Mouse (Mus musculus) spleen, adult 12 weeks (tissue): ENCODE measurements around the gene E4f1.

Experiments used
- DNase-seq: peaks from one replicate; pipeline ENCODE4 v3.0.0; 2022; ENCODE audit warnings: low spot score

E4f1 gene

DNA sequence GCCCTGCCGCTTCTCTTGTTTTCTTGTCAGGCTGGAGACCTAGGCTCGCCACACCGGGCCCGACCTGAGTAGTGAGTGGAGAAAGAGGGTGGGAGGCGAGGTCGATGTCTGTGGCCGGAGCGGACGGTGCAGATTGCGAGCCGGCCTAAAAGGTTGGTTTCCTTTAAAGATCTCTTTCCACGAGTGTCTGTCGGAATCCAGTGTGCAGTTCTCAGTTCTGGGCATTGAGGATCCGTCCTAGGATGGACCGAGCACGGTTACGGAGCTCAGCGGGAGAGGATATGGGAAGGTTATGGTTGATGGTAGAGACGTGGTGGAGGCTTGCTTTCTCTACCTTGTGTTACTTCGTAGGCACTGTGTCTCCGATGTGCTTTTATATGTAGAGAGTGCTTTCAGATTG lies 55.1 kb downstream of the E4f1 start:
- no peak for DNase-seq

DNA sequence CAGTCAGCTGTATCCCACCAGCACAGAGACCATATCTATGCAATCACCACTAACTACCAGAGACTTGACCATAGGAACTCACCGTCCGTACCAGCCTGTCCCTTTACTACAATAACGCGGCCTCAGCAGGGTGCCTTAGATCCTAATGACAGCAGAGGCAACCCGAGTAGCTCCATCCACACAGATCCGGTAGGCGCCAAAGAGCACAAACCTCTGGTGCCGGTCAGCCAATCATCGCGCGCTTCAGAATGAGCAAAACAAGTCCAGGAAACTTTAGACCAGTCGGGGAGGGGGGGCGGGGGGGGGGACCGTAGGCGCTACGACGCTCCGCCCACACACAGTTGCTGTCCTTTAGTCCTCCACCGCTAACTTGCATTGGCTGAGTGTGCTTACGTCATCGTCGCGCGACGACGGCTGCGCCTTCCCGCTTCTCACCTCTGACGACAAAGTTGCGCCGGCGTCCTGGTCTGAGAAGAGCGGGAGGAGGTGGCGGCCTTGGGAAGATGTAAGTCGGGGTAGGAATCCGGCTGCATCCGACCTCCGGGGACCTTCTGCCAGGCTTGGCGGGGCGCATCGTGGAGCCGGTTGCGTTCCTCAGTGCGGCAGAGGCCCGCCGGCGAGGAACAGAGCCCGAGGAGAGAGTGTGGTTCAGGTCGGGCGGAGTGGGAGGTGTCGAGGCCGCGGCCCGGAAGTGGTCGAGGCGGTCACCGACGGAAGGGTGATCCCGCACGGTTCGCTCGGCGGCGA lies 55.7 kb downstream of the E4f1 start, which contains the start of gene Rnps1:
Gene Rnps1, plus strand, starts transcription at position 336 of the 747 bp plus-strand sequence.
- peak; percentile 97 for DNase-seq

DNA sequence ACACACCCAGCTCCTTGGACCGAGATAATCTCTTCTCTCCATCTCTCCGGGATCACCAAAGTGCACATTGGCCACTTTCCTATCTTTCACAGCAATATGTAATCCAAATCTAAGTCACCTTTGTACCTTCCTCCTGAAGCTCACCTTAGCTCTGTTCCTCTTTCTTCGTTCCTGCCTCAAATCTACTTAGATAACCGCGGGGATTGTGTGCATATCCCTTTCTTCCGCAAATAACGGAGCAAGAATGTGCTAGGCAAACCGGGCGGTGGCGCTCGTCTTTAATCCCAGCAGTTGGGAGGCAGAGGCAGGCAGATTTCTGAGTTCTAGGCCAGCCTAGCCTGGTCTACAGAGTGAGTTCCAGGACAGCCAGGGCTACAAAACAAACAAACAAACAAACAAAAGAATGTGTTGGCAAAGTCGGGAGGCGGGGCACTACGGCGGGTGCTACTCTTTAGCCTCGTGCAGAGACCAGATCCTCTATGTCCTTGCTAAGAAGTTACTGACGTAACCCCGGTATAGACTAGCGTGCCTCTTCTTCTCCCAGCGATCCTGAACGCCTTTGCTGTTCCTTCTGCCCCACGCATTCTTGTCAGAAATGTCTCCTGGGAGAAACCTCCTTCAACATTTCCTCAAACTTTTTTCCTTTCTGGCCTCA lies 56.4 kb downstream of the E4f1 start:
- no peak for DNase-seq

DNA sequence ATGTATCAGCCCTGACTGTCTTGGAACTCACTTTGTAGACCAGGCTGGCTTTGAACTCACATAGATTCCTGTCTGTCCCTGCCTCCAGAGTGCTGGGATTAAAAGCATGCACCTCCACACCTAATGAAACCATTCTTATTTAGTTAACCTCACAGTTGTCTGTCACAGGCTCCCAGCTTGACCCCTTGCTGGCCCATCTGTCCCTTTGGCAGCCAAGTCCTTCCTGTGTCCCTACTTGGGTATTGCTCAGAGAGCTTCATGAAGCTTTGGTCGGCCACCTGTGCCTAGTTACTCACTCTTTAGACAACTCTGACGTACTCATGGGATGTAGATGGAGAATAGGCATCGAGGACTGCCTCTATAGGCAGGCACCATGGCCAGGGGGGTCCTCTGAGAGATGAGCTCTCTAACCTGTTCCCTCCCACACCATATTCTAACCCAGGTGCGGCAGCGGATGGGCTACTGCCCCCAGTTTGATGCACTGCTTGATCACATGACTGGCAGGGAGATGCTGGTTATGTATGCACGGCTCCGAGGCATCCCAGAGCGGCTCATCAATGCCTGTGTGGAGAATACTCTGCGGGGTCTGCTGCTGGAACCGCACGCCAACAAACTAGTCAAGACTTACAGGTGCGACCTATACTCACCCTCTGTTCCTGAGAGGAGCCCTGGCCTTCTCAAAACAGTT lies 62.9 kb downstream of the E4f1 start:
- no peak for DNase-seq

DNA sequence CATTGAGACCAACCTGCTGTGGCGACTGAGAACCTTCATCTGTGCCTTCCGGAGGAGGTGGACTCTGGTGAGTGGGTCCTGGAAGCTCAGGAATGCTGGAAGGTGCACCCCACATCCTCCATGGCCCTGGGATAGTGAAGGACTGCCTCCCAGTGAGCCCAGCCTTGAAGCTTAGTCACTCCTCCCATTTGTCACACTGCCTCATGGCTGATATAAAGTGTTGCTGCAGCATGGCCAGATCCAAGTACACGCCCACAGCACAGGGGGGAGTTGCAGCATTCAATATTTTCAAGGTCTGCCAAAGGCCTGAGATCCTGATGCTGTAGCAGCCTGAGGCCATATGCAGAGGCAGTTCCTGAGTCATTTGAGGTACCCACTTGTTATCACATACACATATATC lies 67.7 kb downstream of the E4f1 start:
- DNase-seq, result no peak

DNA sequence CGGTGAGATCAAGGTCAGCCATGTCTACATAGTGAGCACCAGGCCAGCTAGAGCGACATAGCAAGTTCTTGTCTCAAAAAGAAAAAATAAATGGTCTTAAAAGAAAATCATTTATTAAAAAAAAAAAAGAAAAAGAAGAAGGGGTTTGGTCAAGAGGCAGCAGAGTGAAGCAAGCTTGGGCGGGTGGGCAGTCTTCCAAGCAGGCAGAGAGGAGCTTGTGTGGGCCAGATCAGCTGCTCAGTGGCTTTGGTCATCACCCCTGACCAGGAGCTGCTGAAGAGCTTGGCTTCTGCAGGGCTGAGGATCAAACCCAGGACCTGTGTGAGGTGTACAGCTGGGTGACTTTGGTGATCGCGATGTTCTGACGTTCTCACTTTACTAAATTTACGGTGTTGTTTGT lies 75.7 kb downstream of the E4f1 start:
- no peak for DNase-seq
